In genomic region chr17:25567745-25568144, GRCm38 (mm10) we compare ENCODE assay signal across 8 mouse cellular contexts. TPM values are rescaled to one million over a fixed set of nuclear protein-coding genes. Genes with fewer than 3 reads are reported as not detected.
DNase-seq lines count a peak whose midpoint lies in the region; ATAC-seq and TF ChIP-seq lines count a peak whose summit lies in the region.

No protein-coding gene starts in this region.

- H3K9me3 ChIP-seq in hindbrain, embryonic 13.5 days: no peaks in the 10 kb centered on the region

- peaks cover 46% of the 10 kb centered on the region for H3K27me3 ChIP-seq in hindbrain, embryonic 13.5 days

- TF ChIP-seq POLR2A in bone marrow, adult 2 months (IDR thresholded peaks at IDR 0.05; ENCODE audit: borderline replicate concordance, control insufficient read depth, low read depth, low read length): no peak

- peak; percentile 87 for TF ChIP-seq CTCF in bone marrow, adult 2 months (IDR thresholded peaks at IDR 0.05; ENCODE audit: control insufficient read depth, insufficient read depth, low read length)

- peak overlapping the region; percentile 76; the same call in 1 of the 2 replicates for H3K9ac ChIP-seq in hindbrain, embryonic 13.5 days

- no peak overlapping the region for H3K4me3 ChIP-seq in bone marrow, adult 2 months (replicated peaks; ENCODE audit: control insufficient read depth, low read depth, low read length)
- peak overlapping the region; percentile 50 for H3K4me3 ChIP-seq in hindbrain, embryonic 13.5 days

- ATAC-seq in erythroblast, adult 5-6 weeks (replicated peaks; ENCODE audit: low FRiP score, poor library complexity, severe bottlenecking): peak; percentile 57
- ATAC-seq in hindbrain, embryonic 13.5 days (ENCODE audit: low FRiP score): no peak
- ATAC-seq in megakaryocyte progenitor cell, adult 5-6 weeks (replicated peaks; ENCODE audit: poor library complexity): peak; percentile 69

- WGBS in bone marrow, adult 2 months: 23% methylated on average over 14 of the region's 14 CpGs
- WGBS in hindbrain, embryonic 13.5 days: 23% methylated on average over 14 of the region's 14 CpGs

- no peak overlapping the region for H3K27ac ChIP-seq in bone marrow, adult 2 months (ENCODE audit: control insufficient read depth, insufficient read depth, low read depth, low read length, poor library complexity)
- peak overlapping the region; percentile 66 for H3K27ac ChIP-seq in hindbrain, embryonic 13.5 days

- no peaks in the 10 kb centered on the region for H3K36me3 ChIP-seq in hindbrain, embryonic 13.5 days

- H3K4me1 ChIP-seq in bone marrow, adult 2 months (ENCODE audit: control insufficient read depth, insufficient read depth, low read length): no peaks in the 10 kb centered on the region
- H3K4me1 ChIP-seq in hindbrain, embryonic 13.5 days (replicated peaks): peaks cover 64% of the 10 kb centered on the region

- DNase-seq in adrenal gland, adult (ENCODE audit: inconsistent age in 2 of 2, low spot score in 1 of 2): peak; percentile 49 to 82
- DNase-seq in adrenal gland, adult 8-10 months: no peak
- DNase-seq in layer of hippocampus, postnatal 36 days: peak; percentile 77 to 82
- peak; percentile 79 for DNase-seq in right cerebral cortex, postnatal 4 days

- peak overlapping the region; percentile 93 for H3K4me2 ChIP-seq in hindbrain, embryonic 13.5 days

RNA-seq across cellular contexts. Expression of gene Sox8, which starts 2.7 kb away (rescaled TPM):
- total RNA-seq in adrenal gland, adult 8-10 months (2022): 1 to 10 TPM in 3 of 4 experiments, under 1 TPM in 1; 0.92 to 2.6 (median 1.2) TPM
- polyA plus RNA-seq in bone marrow, adult 2 months (2011; ENCODE audit: insufficient read depth, insufficient read length, low replicate concordance, missing spikeins): 1.2 TPM in 2 replicates
- total RNA-seq in erythroblast, adult 5-6 weeks (2015; ENCODE audit: low replicate concordance): not detected in 2 replicates
- total RNA-seq in erythroblast, adult 5-6 weeks (2017; ENCODE audit: low replicate concordance): 0.17 TPM in 1 of 2 replicates, not detected in the other
- polyA plus RNA-seq in hindbrain, embryonic 13.5 days (2015; fragmentation: Nextera tagmentation; extraction: Ambion mirVana): 11.1 and 11.8 TPM in 2 replicates
- 10 to 100 TPM; 55.1 to 57.5 TPM for total RNA-seq in layer of hippocampus, postnatal 36 days (2021)
- total RNA-seq in megakaryocyte progenitor cell, adult 5-6 weeks (2015): not detected in 2 replicates
- not detected in 2 replicates for total RNA-seq in megakaryocyte progenitor cell, adult 5-6 weeks (2017)

RNA-seq across cellular contexts. Expression of gene Lmf1, which starts 11.1 kb away (rescaled TPM):
- 10 to 100 TPM; 36.0 to 39.9 (median 38.2) TPM for total RNA-seq in adrenal gland, adult 8-10 months (2022)
- polyA plus RNA-seq in bone marrow, adult 2 months (2011; ENCODE audit: insufficient read depth, insufficient read length, low replicate concordance, missing spikeins): 5.3 and 18.8 TPM in 2 replicates
- 2.7 and 7.1 TPM in 2 replicates for total RNA-seq in erythroblast, adult 5-6 weeks (2015; ENCODE audit: low replicate concordance)
- 1.5 and 1.8 TPM in 2 replicates for total RNA-seq in erythroblast, adult 5-6 weeks (2017; ENCODE audit: low replicate concordance)
- 22.6 and 24.0 TPM in 2 replicates for polyA plus RNA-seq in hindbrain, embryonic 13.5 days (2015; fragmentation: Nextera tagmentation; extraction: Ambion mirVana)
- 10 to 100 TPM; 28.3 to 28.8 TPM for total RNA-seq in layer of hippocampus, postnatal 36 days (2021)
- total RNA-seq in megakaryocyte progenitor cell, adult 5-6 weeks (2015): 23.2 and 25.6 TPM in 2 replicates
- 11.7 and 14.1 TPM in 2 replicates for total RNA-seq in megakaryocyte progenitor cell, adult 5-6 weeks (2017)

Comparison
In these comparisons a context has a peak if more than half of its experiments do, and no peak if none do; other contexts are left out.
1. RNA of gene Sox8, which starts 2.7 kb away (total RNA-seq): 55.1 to 57.5 TPM in layer of hippocampus, postnatal 36 days; 0.92 to 2.6 TPM in adrenal gland, adult 8-10 months, 0.17 TPM in erythroblast, adult 5-6 weeks and not detected in megakaryocyte progenitor cell, adult 5-6 weeks; every median in the first group is over 10 times any median in the second.